Mouse (Mus musculus): ENCODE data around the gene Aloxe3. TPM values are rescaled to one million over a fixed set of nuclear protein-coding genes. Genes with fewer than 3 reads are reported as not detected.

The Aloxe3 gene
- polyA plus RNA-seq, 1 experiment from 2014 or later = 0.31 TPM

DNA sequence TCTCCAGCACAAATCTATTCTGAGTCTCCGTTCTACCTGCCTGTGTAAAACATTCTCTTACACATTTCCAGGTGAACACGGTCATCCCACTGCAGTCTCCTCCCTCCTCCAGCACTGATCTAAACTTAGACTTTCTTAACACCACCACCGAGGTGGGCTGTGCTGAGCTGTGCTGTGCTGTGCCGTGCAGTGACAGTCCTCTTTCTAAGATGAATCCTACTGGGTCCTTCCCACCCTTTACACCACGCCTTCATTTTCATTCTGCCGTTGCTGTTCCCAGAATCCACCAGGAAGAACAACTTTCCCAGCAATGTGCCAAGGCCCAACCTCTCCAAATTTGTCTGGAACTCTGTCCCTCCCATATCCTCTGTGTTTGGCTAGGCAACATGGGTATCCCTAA, 39.3 kb upstream of the Aloxe3 start:
- peaks cover 6% of the 10 kb centered on the region; the same call in 1 of the 2 replicates for H3K36me3 ChIP-seq (ENCODE audit: control insufficient read depth, insufficient read depth, low read length)
- WGBS = 48% methylated on average over 6 of the region's 6 CpGs
- H3K27ac ChIP-seq (ENCODE audit: low read length) = no peak overlapping the region
- H3K27me3 ChIP-seq (ENCODE audit: control insufficient read depth, insufficient read depth, low read depth, low read length) = no peaks in the 10 kb centered on the region
- H3K4me1 ChIP-seq (replicated peaks; ENCODE audit: control insufficient read depth, insufficient read depth, low read length) = peaks cover 18% of the 10 kb centered on the region
- no peak overlapping the region for H3K4me3 ChIP-seq (ENCODE audit: low read length)
- no peak for ATAC-seq (ENCODE audit: low read depth)
- H3K9ac ChIP-seq (ENCODE audit: low read length) = no peak overlapping the region
- H3K4me2 ChIP-seq (ENCODE audit: low read depth, low read length) = no peak overlapping the region
- H3K9me3 ChIP-seq (ENCODE audit: control insufficient read depth, low read length) = no peaks in the 10 kb centered on the region

DNA sequence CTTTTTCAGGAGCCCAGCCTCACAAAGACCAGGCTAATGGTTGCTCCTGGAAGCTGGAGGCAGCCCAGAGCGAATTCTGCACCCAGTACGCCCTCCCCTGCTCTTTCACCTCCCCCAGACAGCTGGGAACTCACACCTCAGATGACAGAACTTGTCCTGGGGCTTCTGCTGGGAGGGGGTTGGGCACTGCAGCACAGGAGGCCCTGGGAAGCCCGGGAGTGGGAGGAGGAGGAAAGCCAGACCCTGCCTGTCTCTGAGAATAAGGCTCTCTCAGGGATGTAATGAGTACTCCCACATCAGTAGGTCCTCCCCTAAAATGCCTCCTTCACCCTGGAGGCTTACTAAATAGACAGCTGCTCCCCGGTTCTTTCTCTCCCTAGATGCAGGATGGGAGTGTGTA, 38.6 kb upstream of the Aloxe3 start:
- no peak for ATAC-seq (ENCODE audit: low read depth)

DNA sequence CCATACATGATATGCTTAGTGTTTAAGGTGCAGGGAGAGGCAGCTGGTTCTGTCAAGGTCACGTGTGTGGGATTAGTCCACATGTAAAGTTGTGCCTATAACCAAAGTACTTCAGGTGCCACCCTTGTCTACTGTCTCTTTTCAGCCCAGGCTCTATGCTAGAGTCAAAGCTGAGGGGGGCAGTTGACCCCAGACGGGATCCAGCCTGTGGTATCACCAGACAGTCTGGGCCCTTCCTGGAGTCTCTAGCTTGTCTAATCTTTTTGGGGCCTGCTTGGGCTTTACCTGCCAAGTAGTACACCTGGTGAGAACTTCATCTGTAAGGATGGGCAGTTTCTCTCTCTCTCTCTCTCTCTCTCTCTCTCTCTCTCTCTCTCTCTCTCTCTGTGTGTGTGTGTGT, 38.1 kb upstream of the Aloxe3 start:
- Histone ChIP-seq H3K4me3 (ENCODE audit: low read length) (no peak overlapping the region), H3K9ac (ENCODE audit: low read length) (no peak overlapping the region), H3K27me3 (ENCODE audit: control insufficient read depth, insufficient read depth, low read depth, low read length) (no peaks in the 10 kb centered on the region), H3K27ac (ENCODE audit: low read length) (no peak overlapping the region), H3K4me1 (replicated peaks; ENCODE audit: control insufficient read depth, insufficient read depth, low read length) (peaks cover 18% of the 10 kb centered on the region), H3K4me2 (ENCODE audit: low read depth, low read length) (no peak overlapping the region; the same call in 1 of the 2 replicates), H3K36me3 (ENCODE audit: control insufficient read depth, insufficient read depth, low read length) (peaks cover 7% of the 10 kb centered on the region; the same call in 1 of the 2 replicates), H3K9me3 (ENCODE audit: control insufficient read depth, low read length) (no peaks in the 10 kb centered on the region)
- 62% methylated on average over 2 of the region's 2 CpGs for WGBS
- ATAC-seq (ENCODE audit: low read depth) = no peak

More for the DNA sequence above, 38.6 kb upstream of the Aloxe3 start:
- 36% methylated on average over 4 of the region's 4 CpGs for WGBS
- Histone ChIP-seq H3K4me3 (ENCODE audit: low read length) (no peak overlapping the region), H3K9ac (ENCODE audit: low read length) (peak overlapping the region; percentile 29), H3K4me1 (replicated peaks; ENCODE audit: control insufficient read depth, insufficient read depth, low read length) (peaks cover 18% of the 10 kb centered on the region), H3K9me3 (ENCODE audit: control insufficient read depth, low read length) (no peaks in the 10 kb centered on the region), H3K36me3 (ENCODE audit: control insufficient read depth, insufficient read depth, low read length) (peaks cover 6% of the 10 kb centered on the region; the same call in 1 of the 2 replicates), H3K4me2 (ENCODE audit: low read depth, low read length) (no peak overlapping the region), H3K27me3 (ENCODE audit: control insufficient read depth, insufficient read depth, low read depth, low read length) (no peaks in the 10 kb centered on the region), H3K27ac (ENCODE audit: low read length) (no peak overlapping the region)

DNA sequence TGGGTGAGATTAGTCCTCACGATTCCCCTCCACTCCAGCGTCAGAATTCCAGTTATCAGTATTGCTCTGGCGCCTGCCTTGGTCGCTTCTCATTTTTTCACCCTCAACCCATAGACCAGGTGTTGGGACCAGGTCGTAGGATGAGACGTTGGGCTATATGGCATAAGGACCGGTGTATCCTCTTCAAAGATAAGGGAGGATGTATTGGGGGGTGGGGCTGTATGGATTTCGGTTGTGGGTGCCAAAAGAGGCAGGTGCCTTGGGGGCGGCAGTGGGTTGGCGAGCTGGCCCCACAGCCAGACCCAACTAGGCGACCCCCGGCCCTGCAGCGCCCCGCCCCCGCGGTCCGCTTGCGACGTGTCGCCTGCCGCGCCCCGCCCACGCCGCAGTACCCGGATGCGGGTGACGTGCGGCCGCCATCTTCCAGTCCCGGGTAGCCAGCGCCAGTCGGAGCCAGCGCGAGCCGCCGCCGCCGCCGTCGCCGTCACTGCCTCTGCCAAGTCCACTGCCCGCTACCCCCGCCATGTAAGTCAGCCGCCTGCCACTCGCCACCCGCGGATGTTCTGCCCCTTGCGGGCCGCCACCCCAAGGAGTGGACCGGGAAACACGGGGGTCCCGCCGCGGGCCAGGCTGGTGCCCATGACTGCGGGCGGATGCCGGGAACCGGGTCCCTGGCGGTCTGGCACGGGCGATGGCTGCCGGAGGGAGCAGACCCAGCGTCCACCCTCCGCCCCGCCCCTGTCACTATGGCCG, 37.4 kb upstream of the Aloxe3 start, which contains the start of gene Vamp2:
Gene Vamp2, plus strand, starts transcription at position 388 of the 753 bp plus-strand sequence.
- no peaks in the 10 kb centered on the region for H3K27me3 ChIP-seq (ENCODE audit: control insufficient read depth, insufficient read depth, low read depth, low read length)
- peak within 1 kb of the TSS; percentile 95 for H3K27ac ChIP-seq (ENCODE audit: low read length)
- ATAC-seq (ENCODE audit: low read depth) = peak; percentile 85
- peak within 1 kb of the TSS; percentile 99 for H3K4me3 ChIP-seq (ENCODE audit: low read length)
- H3K36me3 ChIP-seq (ENCODE audit: control insufficient read depth, insufficient read depth, low read length) = peaks cover 10% of the 10 kb centered on the region; the same call in 1 of the 2 replicates
- WGBS = under 1% methylated on average over 59 of the region's 67 CpGs
- peak within 1 kb of the TSS; percentile 100 for H3K9ac ChIP-seq (ENCODE audit: low read length)
- H3K4me1 ChIP-seq (replicated peaks; ENCODE audit: control insufficient read depth, insufficient read depth, low read length) = peaks cover 18% of the 10 kb centered on the region
- peak within 1 kb of the TSS; percentile 75 for H3K4me2 ChIP-seq (ENCODE audit: low read depth, low read length)
- no peaks in the 10 kb centered on the region for H3K9me3 ChIP-seq (ENCODE audit: control insufficient read depth, low read length)

DNA sequence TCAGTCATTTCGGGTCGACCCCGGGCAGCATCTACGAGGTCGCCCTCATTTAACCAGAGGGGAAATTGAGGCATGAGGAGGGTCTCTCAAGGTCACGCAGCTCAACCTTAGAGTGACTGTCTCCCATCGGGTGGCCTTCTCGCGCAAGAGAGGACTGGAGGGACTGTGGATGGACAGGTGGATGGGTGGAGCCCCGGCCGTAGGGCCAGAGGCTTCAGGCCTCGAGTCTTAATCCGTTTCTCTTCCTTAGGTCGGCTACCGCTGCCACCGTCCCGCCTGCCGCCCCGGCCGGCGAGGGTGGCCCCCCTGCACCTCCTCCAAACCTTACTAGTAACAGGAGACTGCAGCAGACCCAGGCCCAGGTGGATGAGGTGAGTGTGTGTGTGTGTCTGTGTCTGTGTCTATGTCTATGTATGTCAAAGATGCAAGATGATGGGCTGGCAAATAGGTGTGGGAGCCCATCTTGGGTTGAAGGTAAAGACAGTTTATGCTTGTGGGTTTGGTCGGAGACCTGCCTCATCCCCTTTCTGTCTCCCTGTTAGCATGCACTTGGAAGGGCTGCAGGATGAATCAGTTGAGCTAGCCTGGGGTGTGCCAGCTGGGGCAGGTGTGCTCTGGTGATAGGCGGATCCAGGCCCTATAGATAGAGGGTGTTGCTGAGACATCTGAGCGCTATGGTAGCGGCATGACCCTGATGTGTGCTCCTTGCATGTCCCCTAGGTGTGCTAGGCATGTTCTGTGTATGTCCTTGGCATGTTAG, 36.7 kb upstream of the Aloxe3 start:
- Histone ChIP-seq H3K9me3 (ENCODE audit: control insufficient read depth, low read length) (no peaks in the 10 kb centered on the region), H3K4me2 (ENCODE audit: low read depth, low read length) (peak overlapping the region; percentile 75), H3K9ac (ENCODE audit: low read length) (peak overlapping the region; percentile 100), H3K4me3 (ENCODE audit: low read length) (peak overlapping the region; percentile 99), H3K27ac (ENCODE audit: low read length) (peak overlapping the region; percentile 95), H3K27me3 (ENCODE audit: control insufficient read depth, insufficient read depth, low read depth, low read length) (no peaks in the 10 kb centered on the region), H3K4me1 (replicated peaks; ENCODE audit: control insufficient read depth, insufficient read depth, low read length) (peaks cover 20% of the 10 kb centered on the region), H3K36me3 (ENCODE audit: control insufficient read depth, insufficient read depth, low read length) (peaks cover 10% of the 10 kb centered on the region; the same call in 1 of the 2 replicates)
- ATAC-seq (ENCODE audit: low read depth) = peak; percentile 19
- 10% methylated on average over 25 of the region's 25 CpGs for WGBS

DNA sequence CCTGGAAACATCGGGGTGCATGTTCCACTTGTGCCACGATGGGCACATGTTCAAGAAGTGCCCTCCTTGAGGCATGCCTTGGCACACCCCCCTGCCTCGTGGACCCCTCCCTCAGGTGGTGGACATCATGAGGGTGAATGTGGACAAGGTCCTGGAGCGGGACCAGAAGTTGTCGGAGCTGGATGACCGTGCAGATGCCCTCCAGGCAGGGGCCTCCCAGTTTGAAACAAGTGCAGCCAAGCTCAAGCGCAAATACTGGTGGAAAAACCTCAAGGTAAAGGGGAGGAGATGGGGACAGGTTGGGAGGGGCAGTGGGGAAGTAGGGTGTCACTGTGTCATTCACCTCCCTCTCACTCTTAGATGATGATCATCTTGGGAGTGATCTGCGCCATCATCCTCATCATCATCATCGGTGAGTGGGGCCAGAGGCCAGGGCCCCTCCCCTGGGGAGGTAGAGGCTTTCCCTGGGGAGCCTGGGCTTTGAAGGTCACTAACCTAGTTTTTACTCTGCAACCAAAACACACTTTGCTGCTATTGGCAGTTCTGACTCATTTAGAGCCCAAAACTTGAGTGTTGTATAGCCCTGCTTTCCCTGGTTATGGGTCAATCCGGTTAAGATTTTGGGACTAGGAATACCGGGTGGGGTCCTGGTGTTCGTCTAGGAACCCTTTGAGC, 35.9 kb upstream of the Aloxe3 start:
- H3K4me3 ChIP-seq (ENCODE audit: low read length) = peak overlapping the region; percentile 99

DNA sequence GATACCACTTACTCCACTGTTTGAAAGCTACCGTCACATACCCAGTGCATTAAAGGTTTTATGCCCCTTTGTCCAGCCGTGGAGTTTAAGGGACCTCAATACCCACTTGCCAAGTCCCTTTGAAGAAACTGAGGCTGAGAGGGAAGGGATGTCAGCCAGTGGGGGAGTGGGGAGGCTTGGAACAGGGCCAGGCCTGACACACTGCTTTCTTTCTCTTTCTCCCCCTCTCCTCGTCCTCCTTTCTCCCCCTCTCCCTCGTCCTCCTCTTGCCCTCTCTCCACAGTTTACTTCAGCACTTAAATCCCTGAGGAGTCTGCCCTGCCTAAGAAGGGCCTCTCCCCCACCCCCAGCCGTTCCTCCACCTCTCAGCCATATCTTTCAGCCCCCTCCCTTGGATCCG, 35.3 kb upstream of the Aloxe3 start:
- WGBS = 46% methylated on average over 6 of the region's 6 CpGs
- Histone ChIP-seq H3K36me3 (ENCODE audit: control insufficient read depth, insufficient read depth, low read length) (peaks cover 10% of the 10 kb centered on the region; the same call in 1 of the 2 replicates), H3K9ac (ENCODE audit: low read length) (peak overlapping the region; percentile 56), H3K27ac (ENCODE audit: low read length) (no peak overlapping the region), H3K4me2 (ENCODE audit: low read depth, low read length) (no peak overlapping the region), H3K27me3 (ENCODE audit: control insufficient read depth, insufficient read depth, low read depth, low read length) (no peaks in the 10 kb centered on the region), H3K9me3 (ENCODE audit: control insufficient read depth, low read length) (no peaks in the 10 kb centered on the region), H3K4me1 (replicated peaks; ENCODE audit: control insufficient read depth, insufficient read depth, low read length) (peaks cover 25% of the 10 kb centered on the region), H3K4me3 (ENCODE audit: low read length) (no peak overlapping the region)
- no peak for ATAC-seq (ENCODE audit: low read depth)

More for the DNA sequence above, 35.9 kb upstream of the Aloxe3 start:
- ATAC-seq (ENCODE audit: low read depth) = no peak
- Histone ChIP-seq H3K9me3 (ENCODE audit: control insufficient read depth, low read length) (no peaks in the 10 kb centered on the region), H3K36me3 (ENCODE audit: control insufficient read depth, insufficient read depth, low read length) (peaks cover 10% of the 10 kb centered on the region; the same call in 1 of the 2 replicates), H3K9ac (ENCODE audit: low read length) (peak overlapping the region; percentile 100), H3K4me2 (ENCODE audit: low read depth, low read length) (peak overlapping the region; percentile 75), H3K27ac (ENCODE audit: low read length) (no peak overlapping the region), H3K4me1 (replicated peaks; ENCODE audit: control insufficient read depth, insufficient read depth, low read length) (peaks cover 25% of the 10 kb centered on the region), H3K27me3 (ENCODE audit: control insufficient read depth, insufficient read depth, low read depth, low read length) (no peaks in the 10 kb centered on the region)
- WGBS = 79% methylated on average over 12 of the region's 12 CpGs

DNA sequence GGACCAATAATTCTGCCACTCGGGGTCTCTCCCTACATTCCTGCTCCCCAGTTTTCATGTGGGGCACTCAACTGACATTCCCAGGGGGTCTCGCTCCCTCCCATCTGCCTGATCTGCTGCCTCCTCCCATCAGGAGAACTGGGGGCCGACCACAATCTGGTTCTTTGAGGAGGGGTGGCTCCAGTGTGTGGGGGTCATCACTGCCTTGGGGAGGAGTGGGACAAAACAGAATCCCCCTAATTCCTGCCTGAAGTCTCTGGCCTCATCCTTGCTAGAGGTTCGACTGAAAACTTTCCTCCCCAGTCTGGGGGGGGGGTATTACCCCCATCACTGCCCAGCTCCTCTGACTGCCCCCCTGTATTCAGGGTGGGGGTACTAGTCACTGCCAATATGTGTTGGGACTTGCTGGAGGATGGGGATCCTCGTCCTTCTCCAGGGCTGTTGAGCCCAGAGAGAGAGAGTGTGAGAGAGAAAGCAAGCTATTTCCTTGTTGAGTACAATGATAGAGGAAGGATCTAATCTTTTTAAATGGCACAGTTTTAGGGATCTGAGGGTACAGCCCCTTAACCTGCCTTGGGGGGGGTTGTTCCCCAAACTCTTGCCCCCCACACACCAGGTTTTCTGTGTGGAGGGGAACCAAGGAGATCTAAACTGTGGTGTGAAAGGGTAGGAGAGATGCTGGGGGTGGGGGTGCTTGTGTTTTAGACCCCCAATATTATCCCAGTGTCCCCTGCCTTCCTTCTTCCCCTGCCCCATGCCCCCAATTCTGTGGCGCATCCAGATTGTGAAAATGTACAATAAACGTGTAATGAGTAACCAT, 33.9 kb upstream of the Aloxe3 start:
- H3K4me3 ChIP-seq (ENCODE audit: low read length) = no peak overlapping the region
- no peak for ATAC-seq (ENCODE audit: low read depth)
- no peak overlapping the region for H3K4me2 ChIP-seq (ENCODE audit: low read depth, low read length)
- no peak overlapping the region for H3K9ac ChIP-seq (ENCODE audit: low read length)
- peaks cover 25% of the 10 kb centered on the region for H3K4me1 ChIP-seq (replicated peaks; ENCODE audit: control insufficient read depth, insufficient read depth, low read length)
- H3K9me3 ChIP-seq (ENCODE audit: control insufficient read depth, low read length) = no peaks in the 10 kb centered on the region
- no peaks in the 10 kb centered on the region for H3K27me3 ChIP-seq (ENCODE audit: control insufficient read depth, insufficient read depth, low read depth, low read length)
- WGBS = 60% methylated on average over 7 of the region's 7 CpGs
- H3K36me3 ChIP-seq (ENCODE audit: control insufficient read depth, insufficient read depth, low read length) = peaks cover 10% of the 10 kb centered on the region; the same call in 1 of the 2 replicates
- no peak overlapping the region for H3K27ac ChIP-seq (ENCODE audit: low read length)
